Mouse (Mus musculus) liver, embryonic 15.5 days (tissue): Measurements from ENCODE around the gene Wwtr1. TPM values are rescaled to one million over a fixed set of nuclear protein-coding genes. Genes with fewer than 3 reads are reported as not detected.

Source experiments
- ATAC-seq: fragments of 200-750 bp; cut with Nextera tagmentation; 2 replicates; pipeline ENCODE4 v1.8.0; 2017; ENCODE audit warnings: moderate number of reproducible peaks, mild to moderate bottlenecking, moderate library complexity; ENCODE audit not compliant: insufficient read depth
- H3K27ac ChIP-seq: fragments of 300-500 bp; sonication (generic); replicated peaks from 2 replicates; pipeline ENCODE4 v1.5.1; 2015; ENCODE audit warnings: mild to moderate bottlenecking, inconsistent platforms
- H3K27me3 ChIP-seq: fragments of 300-500 bp; sonication (generic); 2 replicates; pipeline ENCODE4 v1.6.1; 2015; ENCODE audit warnings: mild to moderate bottlenecking, inconsistent platforms
- H3K36me3 ChIP-seq: fragments of 300-500 bp; sonication (generic); replicated peaks from 2 replicates; pipeline ENCODE4 v1.6.1; 2015; ENCODE audit warnings: moderate library complexity, mild to moderate bottlenecking, inconsistent platforms
- H3K4me1 ChIP-seq: fragments of 300-500 bp; sonication (generic); replicated peaks from 2 replicates; pipeline ENCODE4 v1.6.1; 2015; ENCODE audit warnings: inconsistent platforms
- H3K4me2 ChIP-seq: fragments of 300-500 bp; sonication (generic); 2 replicates; pipeline ENCODE4 v1.6.1; 2015; ENCODE audit warnings: moderate library complexity, mild to moderate bottlenecking, inconsistent platforms
- H3K4me3 ChIP-seq: fragments of 300-500 bp; sonication (generic); replicated peaks from 2 replicates; pipeline ENCODE4 v1.5.1; 2015; ENCODE audit warnings: mild to moderate bottlenecking, inconsistent platforms
- H3K9ac ChIP-seq: fragments of 300-500 bp; sonication (generic); 2 replicates; pipeline ENCODE4 v1.6.1; 2015; ENCODE audit warnings: moderate library complexity, mild to moderate bottlenecking, inconsistent platforms
- H3K9me3 ChIP-seq: fragments of 300-500 bp; sonication (generic); replicated peaks from 2 replicates; pipeline ENCODE4 v1.6.1; 2016; ENCODE audit warnings: inconsistent platforms
- WGBS: fragments of 180-500 bp; shearing (Covaris S2); methylation state at CpG from one replicate; pipeline ENCODE4 v1.1.7; 2015; ENCODE audit warnings: mixed read lengths; ENCODE audit not compliant: insufficient replicate concordance; 5-methylcytosine and 5-hydroxymethylcytosine counted together
- polyA plus RNA-seq: library from polyadenylated mRNA; unstranded; fragments of >200 nt; fragmentation: Nextera tagmentation; extraction: Ambion mirVana; gene quantifications from 2 replicates; pipeline ENCODE4 v1.2.1, GENCODE M21; 2015

Wwtr1 gene
- polyA plus RNA-seq, 1 experiment from 2014 or later, result 1.5 TPM

- no peak for ATAC-seq
- Histone ChIP-seq H3K4me2 (no peak overlapping the region), H3K9me3 (no peaks in the 10 kb centered on the region), H3K36me3 (no peaks in the 10 kb centered on the region), H3K4me3 (no peak overlapping the region), H3K4me1 (no peaks in the 10 kb centered on the region), H3K27me3 (no peaks in the 10 kb centered on the region), H3K27ac (no peak overlapping the region), H3K9ac (no peak overlapping the region)
- WGBS, result 61% methylated on average over 6 of the region's 6 CpGs
These were observed 41.3 kb downstream of the Wwtr1 start for GRCm38 (mm10) chr3:57534450-57534849.

- Histone ChIP-seq H3K4me2 (no peak overlapping the region), H3K4me3 (no peak overlapping the region), H3K27ac (no peak overlapping the region), H3K27me3 (no peaks in the 10 kb centered on the region), H3K36me3 (no peaks in the 10 kb centered on the region), H3K9ac (no peak overlapping the region), H3K9me3 (no peaks in the 10 kb centered on the region), H3K4me1 (no peaks in the 10 kb centered on the region)
- ATAC-seq, result no peak
- WGBS, result 71% methylated on average over 9 of the region's 9 CpGs
These were observed 41.8 kb downstream of the Wwtr1 start for GRCm38 (mm10) chr3:57533876-57534275.

GRCm38 (mm10) chr3:57532991-57533725, 42.6 kb downstream of the Wwtr1 start:
- Histone ChIP-seq H3K4me2 (no peak overlapping the region), H3K9ac (no peak overlapping the region), H3K27me3 (no peaks in the 10 kb centered on the region), H3K9me3 (no peaks in the 10 kb centered on the region), H3K4me3 (no peak overlapping the region), H3K4me1 (no peaks in the 10 kb centered on the region), H3K27ac (no peak overlapping the region), H3K36me3 (no peaks in the 10 kb centered on the region)
- WGBS, result 64% methylated on average over 9 of the region's 9 CpGs
- ATAC-seq, result no peak

- H3K4me1 ChIP-seq, result no peaks in the 10 kb centered on the region
- no peak overlapping the region for H3K9ac ChIP-seq
- WGBS, result 44% methylated on average over 1 of the region's 1 CpGs
- no peaks in the 10 kb centered on the region for H3K27me3 ChIP-seq
- H3K9me3 ChIP-seq, result no peaks in the 10 kb centered on the region
- H3K4me3 ChIP-seq, result no peak overlapping the region
- H3K36me3 ChIP-seq, result no peaks in the 10 kb centered on the region
- no peak overlapping the region for H3K27ac ChIP-seq
- ATAC-seq, result no peak
- H3K4me2 ChIP-seq, result no peak overlapping the region
These were observed 44.9 kb downstream of the Wwtr1 start for GRCm38 (mm10) chr3:57530836-57531235.

- no peak overlapping the region for H3K27ac ChIP-seq
- 66% methylated on average over 4 of the region's 4 CpGs for WGBS
These were observed 45.5 kb downstream of the Wwtr1 start for GRCm38 (mm10) chr3:57530221-57530620.

GRCm38 (mm10) chr3:57527154-57527553, 48.6 kb downstream of the Wwtr1 start:
- no peaks in the 10 kb centered on the region for H3K27me3 ChIP-seq
- no peaks in the 10 kb centered on the region for H3K36me3 ChIP-seq
- H3K4me1 ChIP-seq, result no peaks in the 10 kb centered on the region
- ATAC-seq, result no peak
- no peak overlapping the region for H3K4me3 ChIP-seq
- H3K9me3 ChIP-seq, result no peaks in the 10 kb centered on the region
- no peak overlapping the region for H3K9ac ChIP-seq
- no peak overlapping the region for H3K27ac ChIP-seq
- H3K4me2 ChIP-seq, result no peak overlapping the region

More at GRCm38 (mm10) chr3:57530221-57530620, 45.5 kb downstream of the Wwtr1 start:
- no peak for ATAC-seq
- H3K27me3 ChIP-seq, result no peaks in the 10 kb centered on the region
- no peak overlapping the region for H3K9ac ChIP-seq
- no peak overlapping the region for H3K4me2 ChIP-seq
- H3K36me3 ChIP-seq, result no peaks in the 10 kb centered on the region
- H3K4me1 ChIP-seq, result no peaks in the 10 kb centered on the region
- no peaks in the 10 kb centered on the region for H3K9me3 ChIP-seq
- no peak overlapping the region for H3K4me3 ChIP-seq

- Histone ChIP-seq H3K27me3 (no peaks in the 10 kb centered on the region), H3K9ac (no peak overlapping the region), H3K27ac (no peak overlapping the region), H3K9me3 (no peaks in the 10 kb centered on the region), H3K4me3 (no peak overlapping the region), H3K4me1 (no peaks in the 10 kb centered on the region), H3K36me3 (no peaks in the 10 kb centered on the region), H3K4me2 (no peak overlapping the region)
- ATAC-seq, result no peak
- 68% methylated on average over 5 of the region's 5 CpGs for WGBS
These were observed 52.6 kb downstream of the Wwtr1 start for GRCm38 (mm10) chr3:57523093-57523492.

GRCm38 (mm10) chr3:57521876-57522275, 53.8 kb downstream of the Wwtr1 start:
- Histone ChIP-seq H3K36me3 (no peaks in the 10 kb centered on the region), H3K4me2 (no peak overlapping the region), H3K9ac (no peak overlapping the region), H3K27ac (no peak overlapping the region), H3K4me1 (no peaks in the 10 kb centered on the region), H3K4me3 (no peak overlapping the region), H3K27me3 (no peaks in the 10 kb centered on the region), H3K9me3 (no peaks in the 10 kb centered on the region)
- no peak for ATAC-seq
- 66% methylated on average over 4 of the region's 4 CpGs for WGBS

- H3K36me3 ChIP-seq, result no peaks in the 10 kb centered on the region
- 74% methylated on average over 7 of the region's 7 CpGs for WGBS
- H3K4me1 ChIP-seq, result no peaks in the 10 kb centered on the region
- H3K27ac ChIP-seq, result no peak overlapping the region
- H3K9ac ChIP-seq, result no peak overlapping the region
- no peaks in the 10 kb centered on the region for H3K9me3 ChIP-seq
- ATAC-seq, result no peak
- no peaks in the 10 kb centered on the region for H3K27me3 ChIP-seq
- no peak overlapping the region for H3K4me2 ChIP-seq
- no peak overlapping the region for H3K4me3 ChIP-seq
These were observed 55.7 kb downstream of the Wwtr1 start for GRCm38 (mm10) chr3:57519995-57520394.

GRCm38 (mm10) chr3:57516146-57516545, 59.6 kb downstream of the Wwtr1 start:
- WGBS, result 18% methylated on average over 4 of the region's 4 CpGs
- Histone ChIP-seq H3K36me3 (no peaks in the 10 kb centered on the region), H3K9me3 (no peaks in the 10 kb centered on the region), H3K4me2 (no peak overlapping the region), H3K9ac (no peak overlapping the region), H3K27ac (no peak overlapping the region), H3K4me3 (no peak overlapping the region), H3K27me3 (no peaks in the 10 kb centered on the region), H3K4me1 (no peaks in the 10 kb centered on the region)
- ATAC-seq, result no peak

GRCm38 (mm10) chr3:57515044-57515443, 60.7 kb downstream of the Wwtr1 start:
- no peak overlapping the region for H3K4me2 ChIP-seq
- 83% methylated on average over 7 of the region's 7 CpGs for WGBS
- no peak overlapping the region for H3K4me3 ChIP-seq
- no peak for ATAC-seq
- H3K4me1 ChIP-seq, result no peaks in the 10 kb centered on the region
- no peak overlapping the region for H3K9ac ChIP-seq
- H3K27me3 ChIP-seq, result no peaks in the 10 kb centered on the region
- H3K36me3 ChIP-seq, result no peaks in the 10 kb centered on the region
- H3K27ac ChIP-seq, result no peak overlapping the region
- H3K9me3 ChIP-seq, result no peaks in the 10 kb centered on the region
